Mouse (Mus musculus) erythroblast, embryonic 14.5 days (primary cell): ENCODE measurements around the gene Yeats2.

Experiments used
- GATA1 ChIP-seq: IDR thresholded peaks from 2 replicates; pipeline ENCODE4 v1.6.1; 2012; ENCODE audit warnings: low read length, inconsistent platforms, mixed read lengths
- TAL1 ChIP-seq: IDR thresholded peaks from 3 replicates; pipeline ENCODE4 v1.6.1; 2012; ENCODE audit warnings: low read length, inconsistent platforms, mixed read lengths

GRCm38 (mm10) chr16:20151991-20152390, 11.1 kb downstream of the Yeats2 start:
- TF ChIP-seq GATA1 (no peak), TAL1 (no peak)
